Mouse (Mus musculus): ENCODE measurements around the gene Mapk10.

DNA sequence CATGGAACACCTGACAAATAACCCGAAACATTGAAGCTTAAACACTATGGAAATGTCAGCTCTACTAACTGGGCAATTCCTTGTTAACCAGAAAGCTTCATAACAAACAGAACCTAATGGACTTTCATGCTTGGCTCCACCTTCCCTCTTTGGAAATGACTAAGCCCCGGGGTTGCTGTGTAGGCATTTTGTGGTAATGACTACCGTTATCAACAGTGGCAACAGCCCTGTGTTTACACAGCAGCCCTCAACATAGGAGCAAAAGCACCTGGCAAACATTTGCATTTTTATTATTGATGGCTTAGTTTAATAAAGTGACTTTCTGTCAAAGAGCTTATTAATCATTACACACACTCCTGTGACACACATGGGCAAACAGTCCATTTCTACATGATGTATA lies 17.4 kb downstream of the Mapk10 start:
- no peak for TF ChIP-seq USF1 (IDR thresholded peaks at IDR 0.05; ENCODE audit: low read depth)
- TF ChIP-seq MYOD1 (IDR thresholded peaks at IDR 0.05; ENCODE audit: control insufficient read depth, insufficient read length, low read depth) = no peak
- TF ChIP-seq CTCF (IDR thresholded peaks at IDR 0.05; ENCODE audit: control insufficient read depth, insufficient read depth, insufficient read length) = no peak
- TF ChIP-seq MAX (IDR thresholded peaks at IDR 0.05) = no peak
- TF ChIP-seq CEBPB (IDR thresholded peaks at IDR 0.05; ENCODE audit: low read depth) = no peak
